Mouse (Mus musculus) lung, postnatal 25 days (tissue): ENCODE results near the gene Stip1.

ENCODE experiments used
- DNase-seq: peaks from one replicate; pipeline ENCODE4 v3.0.0; 2022; ENCODE audit warnings: low spot score

Gene Stip1

GRCm38 (mm10) chr19:6985300-6985699 is 54.5 kb downstream of the Stip1 start:
- no peak for DNase-seq

DNA sequence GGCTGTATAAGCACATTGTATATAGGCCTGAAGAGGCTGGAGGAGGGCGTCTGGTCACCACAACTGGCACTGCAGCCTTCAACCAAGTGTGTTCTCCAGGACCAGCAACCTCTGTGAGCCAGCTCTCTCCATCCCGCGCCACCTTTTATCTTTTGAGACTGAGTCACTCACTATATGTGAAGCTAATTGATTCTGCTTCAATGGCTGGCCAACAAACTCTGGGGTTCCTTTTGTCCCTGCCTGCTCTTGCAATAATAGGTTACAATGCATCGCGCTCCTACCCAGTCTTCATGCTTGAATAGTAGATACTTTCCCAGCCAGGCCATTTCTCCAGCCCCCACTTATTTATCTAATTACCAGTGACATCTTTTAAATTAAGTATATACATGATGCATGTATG is 56.1 kb downstream of the Stip1 start:
- DNase-seq, result no peak

DNA sequence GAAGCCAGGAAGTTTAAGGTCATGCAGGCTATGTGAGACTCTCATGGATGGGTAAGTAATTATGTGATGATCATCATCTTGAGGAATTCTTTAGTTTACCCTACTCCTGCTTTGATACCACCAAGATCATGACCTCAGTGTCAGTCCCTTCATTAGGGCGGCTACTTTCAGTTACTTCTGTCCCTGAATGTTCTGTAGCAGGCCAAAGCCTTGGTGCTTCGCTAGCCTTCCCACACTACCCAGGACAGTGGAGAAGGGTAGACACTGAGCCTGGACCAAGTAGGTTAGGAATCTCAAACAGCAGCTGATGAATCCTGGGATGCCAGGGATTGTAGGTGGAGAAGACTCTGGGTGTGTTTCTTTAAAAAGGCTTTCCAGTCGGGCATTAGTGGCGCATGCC is 58.3 kb downstream of the Stip1 start:
- DNase-seq, result no peak

- DNase-seq, result peak; percentile 99
Observed at GRCm38 (mm10) chr19:6980381-6981093, 59.2 kb downstream of the Stip1 start, which contains the start of gene Fkbp2. Gene Fkbp2, minus strand, starts transcription at chr19:6980501.

DNA sequence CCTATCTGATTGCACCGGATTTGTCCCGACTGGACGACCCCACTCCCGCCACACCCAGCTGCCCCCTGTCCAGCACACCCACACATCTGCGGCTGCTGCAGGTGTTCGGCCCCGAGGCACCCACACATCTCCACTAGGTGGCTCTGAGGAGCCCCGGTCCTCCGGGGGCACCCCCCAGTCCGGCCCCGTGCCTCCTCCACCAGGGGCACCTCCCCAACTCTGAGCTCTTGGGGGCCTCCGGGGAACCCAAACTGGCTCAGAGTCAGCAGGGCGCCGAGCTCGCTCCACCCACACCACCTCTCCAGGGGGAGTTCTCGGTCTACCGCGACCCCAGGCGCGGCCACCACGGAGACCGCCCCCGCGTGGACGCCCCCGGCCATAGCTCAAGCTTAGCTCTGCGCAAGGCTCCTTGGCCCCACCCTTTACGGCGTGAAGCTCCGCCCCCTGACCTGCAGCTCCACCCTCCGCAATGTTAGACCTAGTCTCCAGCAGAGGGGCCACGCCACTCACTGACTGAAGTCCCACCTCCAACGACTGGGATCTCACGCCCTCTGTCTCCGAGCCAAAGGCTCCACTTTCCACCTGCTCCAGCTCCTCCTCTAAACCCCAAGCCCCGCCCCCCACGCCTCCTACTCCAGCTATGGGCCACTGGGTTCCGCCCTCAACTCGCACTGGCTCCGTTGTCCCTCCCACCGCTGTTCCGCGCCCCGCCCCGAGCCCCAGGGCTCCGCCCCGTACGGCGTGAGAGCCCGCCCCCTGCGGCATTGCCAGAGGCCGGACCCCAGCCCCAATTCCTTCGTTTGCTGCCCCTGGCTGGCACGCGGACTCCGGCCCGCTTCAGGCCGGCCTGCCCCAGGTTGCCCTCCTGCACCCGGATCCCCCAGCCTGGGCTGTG is 60.0 kb downstream of the Stip1 start:
- peak; percentile 100 for DNase-seq

- DNase-seq, result no peak
Observed at GRCm38 (mm10) chr19:6979001-6979479, 60.7 kb downstream of the Stip1 start.

DNA sequence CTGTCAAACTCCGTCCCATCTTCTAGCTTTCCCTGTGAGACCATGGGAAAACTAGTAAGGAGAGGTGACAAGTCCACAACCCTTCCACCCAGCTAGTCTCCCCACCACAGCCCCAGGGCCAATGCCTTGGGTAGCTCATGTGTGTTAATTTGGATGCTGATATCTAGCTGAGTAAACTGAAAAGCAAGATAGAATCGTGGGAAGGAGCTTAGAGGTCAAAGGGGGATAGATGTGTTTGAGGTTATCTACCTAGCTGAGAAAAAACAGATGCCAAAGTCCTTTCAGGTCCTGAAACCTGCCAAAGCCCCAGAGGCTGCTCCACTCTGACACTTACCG is 61.2 kb downstream of the Stip1 start:
- no peak for DNase-seq

GRCm38 (mm10) chr19:6977759-6978638 is 61.8 kb downstream of the Stip1 start:
- DNase-seq, result no peak

DNA sequence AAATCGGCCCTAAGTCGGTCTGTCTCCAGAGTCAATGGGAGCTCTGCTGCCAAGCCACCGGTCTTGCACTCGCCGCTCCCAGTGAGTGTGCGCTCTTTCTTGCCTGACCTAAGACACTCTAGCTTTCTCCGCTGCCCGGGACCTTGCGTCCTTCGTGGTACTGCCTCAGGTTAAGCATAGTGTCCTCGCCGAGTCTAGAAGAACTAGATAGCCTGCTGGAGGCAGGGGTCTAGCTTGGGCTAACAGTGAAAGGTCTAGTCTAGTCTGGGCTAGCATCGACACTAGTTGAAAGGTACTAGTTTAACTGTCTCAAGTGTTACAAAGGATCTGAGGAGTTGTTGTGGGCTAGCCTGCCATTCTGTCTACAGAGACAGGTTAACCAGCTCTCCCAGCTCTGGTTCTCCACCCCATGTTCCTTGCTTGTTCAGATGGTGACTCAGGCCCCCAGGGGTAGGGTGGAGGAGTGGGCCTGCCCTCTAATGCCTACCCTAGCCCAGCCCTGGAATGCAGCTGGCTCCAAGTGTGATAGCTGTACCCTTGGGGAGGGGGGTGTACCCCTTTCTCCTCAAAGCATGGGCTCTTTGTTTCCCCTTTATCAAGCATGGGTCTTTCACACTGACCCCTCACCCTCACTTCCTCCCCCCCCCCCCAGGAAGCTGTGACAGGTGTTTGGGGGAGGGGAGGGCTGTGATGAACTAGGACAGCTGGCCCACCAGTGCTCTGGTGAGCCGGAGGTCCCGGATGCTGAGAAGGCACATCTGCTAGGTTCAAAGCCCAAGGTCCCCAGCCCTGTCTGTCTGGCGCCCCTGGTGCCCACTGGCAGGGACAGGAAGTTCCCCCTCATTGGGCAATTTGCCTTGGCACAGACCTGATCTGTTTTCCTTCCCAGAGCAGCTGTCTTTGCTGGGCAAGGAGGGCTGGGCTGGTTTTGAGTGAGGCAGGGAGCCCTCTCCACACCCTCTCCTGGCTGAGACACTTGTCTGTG is 63.9 kb downstream of the Stip1 start, which contains the start of gene Plcb3:
Plcb3 (minus strand) TSS at position 934 of the 985 bp plus-strand sequence.
- DNase-seq, result peak; percentile 65

DNA sequence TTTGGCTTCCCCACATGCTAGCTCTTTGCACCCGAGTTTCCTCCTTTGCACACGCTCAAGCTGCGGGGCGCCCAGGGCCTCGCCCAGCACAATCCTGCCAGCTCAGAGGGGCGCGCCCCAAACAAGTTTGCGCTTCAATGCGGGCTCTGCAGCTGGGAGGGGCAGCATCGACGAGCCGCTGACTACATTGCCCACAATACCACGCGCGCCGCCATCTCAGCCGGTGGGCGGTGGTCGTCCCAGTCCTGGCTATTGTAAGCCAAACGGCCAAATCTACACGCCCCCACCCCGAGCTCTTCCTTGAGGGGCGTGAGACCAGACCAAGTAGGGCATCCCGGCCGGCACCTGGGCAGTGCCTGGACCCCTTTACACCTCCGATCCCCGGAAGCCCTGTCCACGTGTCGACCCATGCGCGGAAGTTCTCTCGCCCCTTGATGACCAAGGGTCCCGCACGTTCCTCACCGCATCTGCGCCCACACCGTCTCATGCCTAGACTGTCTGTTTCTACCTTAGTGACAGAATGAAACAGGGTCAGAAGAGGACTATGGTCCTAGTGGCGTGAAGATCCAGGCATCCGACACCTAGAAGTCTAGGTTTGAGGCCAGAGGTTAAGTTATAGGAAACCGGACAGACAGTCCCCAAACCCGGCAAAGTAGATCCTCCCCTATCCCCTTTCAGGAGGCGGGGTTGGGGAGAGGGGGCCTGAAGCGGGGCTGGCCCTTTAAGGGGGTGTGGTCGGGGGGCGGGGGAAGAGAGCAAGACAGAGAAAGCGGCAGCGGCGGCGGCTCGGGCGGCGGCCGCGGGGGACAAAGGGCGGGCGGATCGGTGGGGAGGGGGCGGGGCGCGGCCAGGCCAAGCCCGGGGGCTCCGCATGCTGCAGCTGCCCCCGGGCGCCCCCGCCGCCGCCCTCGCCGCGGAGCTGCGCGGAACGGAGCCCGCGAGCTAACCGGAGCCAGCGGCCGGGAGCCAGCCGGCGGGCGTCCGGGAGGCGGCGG is 65.3 kb downstream of the Stip1 start, which contains the start of gene Ppp1r14b:
Ppp1r14b (plus strand) TSS at position 758 of the 995 bp plus-strand sequence.
- peak; percentile 78 for DNase-seq

DNA sequence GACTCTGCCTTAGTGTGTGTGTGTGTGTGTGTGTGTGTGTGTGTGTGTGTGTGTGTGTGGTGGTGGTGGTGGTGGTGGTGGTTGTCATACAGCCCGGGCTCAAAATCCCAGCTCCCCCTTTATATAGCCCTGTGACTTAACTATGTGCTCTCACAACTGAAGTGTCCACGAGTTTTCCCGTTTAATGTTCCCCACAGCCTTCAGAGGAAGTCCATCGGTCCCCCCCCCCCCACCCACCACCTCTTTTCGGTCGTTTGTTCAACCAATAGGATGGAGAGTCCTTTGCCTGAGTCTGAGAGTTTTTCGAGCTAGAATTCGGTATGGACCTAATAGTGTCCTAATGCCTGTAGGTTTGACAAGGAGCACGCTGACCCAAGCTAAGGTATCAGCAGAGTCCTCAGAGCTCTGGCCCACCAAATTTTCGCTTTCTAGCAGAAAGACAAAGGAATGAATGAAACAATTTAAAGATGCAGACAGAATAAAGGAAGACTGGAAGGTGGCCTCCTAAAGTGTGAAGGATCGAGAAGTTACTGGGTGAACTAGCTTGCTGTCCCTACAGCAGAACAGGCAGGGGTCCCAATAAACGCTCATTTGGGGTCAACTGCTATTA is 66.1 kb downstream of the Stip1 start:
- no peak for DNase-seq

- DNase-seq, result no peak
Observed at GRCm38 (mm10) chr19:6972247-6972917, 67.4 kb downstream of the Stip1 start.

GRCm38 (mm10) chr19:6971644-6972043 is 68.1 kb downstream of the Stip1 start:
- no peak for DNase-seq
